Mouse (Mus musculus): ENCODE results near the gene Dus3l.

Dus3l gene

GRCm38 (mm10) chr17:56764474-56765354 lies at the start of gene Dus3l:
Dus3l (plus strand) TSS chr17:56764757.
- CTCF ChIA-PET = interaction anchor here (0.6 to 1.0 kb wide), 2 partner anchors 233 to 501 kb away, joined by 3 read pairs; partner anchors contain the start of gene Alkbh7

- CTCF ChIA-PET = interaction anchor here (0.6 kb wide), 1 partner anchor 105 kb away, joined by 4 read pairs; no protein-coding TSS in a partner anchor
Measured at GRCm38 (mm10) chr17:56715360-56715759, 49.2 kb upstream of the Dus3l start.

GRCm38 (mm10) chr17:56715914-56716654 lies 48.5 kb upstream of the Dus3l start:
- CTCF ChIA-PET = interaction anchor here (0.6 kb wide), 1 partner anchor 104 kb away, joined by 4 read pairs; no protein-coding TSS in a partner anchor

DNA sequence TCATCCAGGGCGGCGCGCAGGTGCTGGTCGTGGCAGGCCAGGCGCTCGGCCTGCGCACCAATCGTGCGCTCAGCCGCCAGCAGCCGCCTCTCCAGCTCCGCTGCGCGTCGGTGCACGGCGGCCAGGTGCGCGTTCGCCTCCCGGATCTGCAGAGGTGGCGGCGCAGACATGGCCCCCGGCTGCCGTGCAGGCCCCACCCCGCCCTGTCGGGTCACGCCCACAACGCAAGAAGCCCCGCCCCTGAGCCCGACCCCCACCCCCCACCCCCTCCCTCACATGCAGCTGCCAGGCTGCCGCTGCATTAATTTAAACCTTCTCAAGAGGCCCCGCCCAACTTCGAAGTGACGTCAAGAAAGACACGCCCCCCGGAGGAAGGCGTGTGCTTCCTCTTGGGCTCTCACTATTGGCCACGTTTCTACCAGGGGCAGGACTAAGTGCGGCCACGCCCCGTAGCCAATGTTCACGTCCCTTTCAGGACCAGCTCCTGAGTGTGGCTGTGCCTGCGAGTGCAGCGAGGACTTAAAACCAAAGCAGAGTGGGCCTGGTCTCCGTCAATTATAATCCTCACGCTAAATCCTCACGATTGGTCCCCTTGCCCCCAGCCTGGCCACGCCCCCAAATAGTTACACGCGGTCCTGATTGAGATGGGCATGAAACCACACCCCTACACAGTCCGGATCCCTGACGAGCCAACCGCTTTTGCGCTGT lies 47.7 kb upstream of the Dus3l start:
- CTCF ChIA-PET = interaction anchor here (0.6 kb wide), 1 partner anchor 48 kb away, joined by 5 read pairs; no protein-coding TSS in a partner anchor

DNA sequence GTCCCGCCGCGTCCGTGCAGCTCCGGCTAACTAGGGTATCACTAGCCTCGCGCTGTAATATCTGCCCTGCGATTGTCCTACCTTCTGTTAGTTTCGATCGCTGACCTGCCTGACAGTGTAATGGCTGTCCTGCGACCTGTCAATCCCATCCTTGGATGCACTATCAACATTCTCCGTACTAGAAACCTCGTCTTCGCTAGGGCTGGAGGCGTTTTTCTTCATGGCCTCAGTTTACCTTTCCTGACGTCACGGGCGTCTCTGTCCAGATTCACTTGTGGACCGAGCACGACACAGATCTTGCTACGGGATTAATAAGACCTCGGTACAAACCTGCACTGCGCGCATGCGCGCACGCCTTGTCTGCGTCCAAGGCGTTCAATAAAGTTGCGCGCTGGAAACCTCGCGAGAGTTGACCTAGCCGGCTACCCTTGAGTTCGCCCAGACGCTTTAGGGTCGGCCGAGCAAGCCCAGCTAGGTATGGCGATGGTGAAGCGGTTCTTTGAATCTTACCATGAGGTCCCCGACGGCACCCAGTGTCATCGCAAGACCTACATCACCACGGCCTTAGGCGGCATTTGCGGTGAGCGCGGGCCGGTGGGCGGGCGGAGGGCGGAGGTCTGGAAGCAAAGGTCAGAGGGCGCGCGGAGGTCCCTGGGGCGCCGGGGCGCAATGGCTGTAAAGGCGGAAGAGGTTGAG lies 47.0 kb upstream of the Dus3l start, which contains the start of the genes Ndufa11 and Vmac:
Gene Ndufa11 (plus strand): TSS at position 405 of the 696 bp plus-strand sequence.
Gene Vmac (minus strand): TSS at position 660 of the 696 bp plus-strand sequence.
- CTCF ChIA-PET = interaction anchor here (0.6 kb wide), 1 partner anchor 48 kb away, joined by 5 read pairs; no protein-coding TSS in a partner anchor

- CTCF ChIA-PET = no interaction called here
Measured at GRCm38 (mm10) chr17:56722441-56722840, 42.1 kb upstream of the Dus3l start.

DNA sequence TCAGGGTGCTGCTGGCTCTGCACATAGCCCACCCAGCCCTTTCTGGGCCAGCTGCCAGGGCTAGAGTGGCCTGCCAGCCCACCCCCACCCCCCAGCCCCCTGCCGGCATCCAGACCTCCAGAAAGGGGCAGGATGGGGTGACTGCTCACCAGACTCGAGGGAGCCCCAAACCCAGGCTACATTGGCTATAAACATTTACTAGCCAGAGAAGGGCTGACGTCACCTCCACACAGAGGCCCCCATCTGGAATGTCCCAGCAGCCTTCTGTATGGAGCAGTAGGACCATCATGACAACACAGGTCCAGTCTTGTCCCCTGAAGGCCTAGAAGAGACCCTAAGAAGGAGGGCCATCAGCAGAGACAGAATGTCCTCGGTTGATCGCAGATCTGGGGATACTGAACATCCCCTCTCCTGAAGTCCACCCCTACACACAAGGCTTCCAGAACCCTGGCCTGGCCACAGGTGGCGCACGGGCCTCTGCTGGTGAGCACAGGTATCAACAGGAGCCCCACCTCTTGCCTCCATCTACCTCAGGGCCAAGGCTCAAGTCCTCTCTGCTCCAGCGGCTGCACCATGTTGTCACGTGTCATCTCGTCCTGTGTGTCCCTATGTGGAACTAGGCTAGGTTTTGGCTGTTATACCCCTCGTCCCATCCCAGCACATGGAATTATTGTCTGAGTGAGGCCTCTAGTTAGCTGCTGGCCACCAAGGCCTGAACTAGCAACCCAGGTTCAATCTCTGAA lies 41.0 kb upstream of the Dus3l start:
- CTCF ChIA-PET = interaction anchor here (0.5 kb wide), 1 partner anchor 156 kb away, joined by 5 read pairs; no protein-coding TSS in a partner anchor

DNA sequence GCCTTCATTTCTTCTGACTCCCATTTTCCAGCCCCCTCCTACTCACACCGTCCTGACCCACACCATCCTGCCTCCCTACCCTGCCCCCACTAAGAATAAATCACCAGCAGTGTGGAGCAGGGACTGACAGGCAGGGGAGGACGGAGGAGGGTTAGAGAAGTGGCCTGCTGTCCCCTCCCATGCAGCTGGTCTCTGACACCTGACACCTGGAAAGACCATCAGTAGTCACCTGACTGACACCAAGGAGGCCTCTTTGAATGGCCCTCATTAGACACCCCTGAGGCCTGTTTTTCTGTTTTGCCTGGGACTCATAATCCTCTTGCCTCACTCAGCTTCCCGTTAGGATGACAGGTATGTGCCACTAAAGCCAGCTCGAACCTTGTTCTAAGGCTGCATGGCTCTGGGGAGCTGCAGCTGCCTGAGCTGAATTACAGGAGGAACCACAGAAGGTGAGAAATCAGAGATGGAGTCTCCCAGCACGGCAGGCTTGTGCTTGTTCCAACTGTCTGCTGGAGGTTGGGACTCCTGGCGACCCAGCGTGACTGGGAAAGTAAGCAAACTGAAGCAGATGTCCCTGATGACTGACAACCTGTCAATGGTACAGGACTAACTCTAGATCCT lies 37.4 kb upstream of the Dus3l start:
- CTCF ChIA-PET = no interaction called here

DNA sequence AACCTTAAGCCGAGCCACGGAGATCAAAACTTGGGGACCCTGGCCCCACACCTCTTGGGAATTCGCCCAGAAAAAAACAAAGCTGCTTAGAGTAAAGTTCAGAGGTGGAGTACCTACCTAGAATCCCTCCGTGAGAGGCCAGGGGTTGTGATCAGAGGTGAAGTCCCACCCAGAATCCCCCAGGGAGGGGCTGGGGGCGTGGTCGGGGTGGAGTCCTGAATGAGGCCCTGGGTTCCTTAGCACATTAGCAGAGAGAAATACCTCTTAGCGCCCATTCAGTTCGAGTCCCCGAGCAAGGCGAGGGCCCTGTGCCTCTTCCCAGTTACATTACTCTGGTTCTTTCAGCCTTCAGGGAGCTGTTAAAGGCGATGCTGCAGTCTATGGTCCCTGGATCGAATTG lies 36.9 kb upstream of the Dus3l start:
- CTCF ChIA-PET = no interaction called here

DNA sequence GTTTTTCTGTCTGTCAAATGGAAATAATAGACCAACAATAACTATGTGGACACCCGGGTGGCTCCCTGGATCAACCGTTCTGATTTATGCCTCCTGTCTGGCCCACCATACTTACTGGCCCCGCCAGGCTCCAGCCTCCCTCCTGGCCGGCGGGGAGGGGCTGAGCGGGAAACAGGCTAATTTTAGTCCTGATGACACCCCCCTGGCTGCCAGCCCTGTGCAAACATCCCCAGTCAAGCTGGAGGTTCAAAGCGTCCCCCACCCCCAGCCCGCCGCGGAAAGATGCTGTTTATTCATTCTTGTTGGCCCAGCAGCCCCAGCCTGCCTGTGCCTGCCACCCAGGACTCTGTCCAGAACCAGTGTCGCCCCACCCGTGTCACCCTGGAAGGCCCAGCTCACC lies 36.4 kb upstream of the Dus3l start:
- CTCF ChIA-PET = no interaction called here

GRCm38 (mm10) chr17:56729151-56729550 lies 35.4 kb upstream of the Dus3l start:
- CTCF ChIA-PET = no interaction called here

DNA sequence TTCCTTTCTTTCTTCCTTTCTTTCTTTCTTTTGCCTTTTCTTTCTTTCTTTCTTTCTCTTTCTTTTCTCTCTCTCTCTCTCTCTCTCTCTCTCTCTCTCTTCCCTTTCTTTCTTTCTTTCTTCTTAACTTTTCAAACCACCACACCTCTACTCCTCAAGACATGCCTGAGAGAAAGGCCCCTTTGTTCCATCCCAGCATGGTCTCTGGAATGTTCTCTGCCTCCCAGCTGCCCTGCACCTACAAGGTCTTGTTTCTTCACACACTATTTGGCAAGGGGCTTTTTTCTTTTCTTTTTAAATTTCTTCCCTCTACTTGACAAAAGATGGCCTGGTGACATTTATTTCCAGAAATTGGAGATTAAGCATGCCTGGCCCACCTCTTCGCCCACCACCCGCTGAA lies 34.9 kb upstream of the Dus3l start:
- CTCF ChIA-PET = interaction anchor here (0.7 kb wide), 1 partner anchor 311 kb away, joined by 18 read pairs; no protein-coding TSS in a partner anchor

DNA sequence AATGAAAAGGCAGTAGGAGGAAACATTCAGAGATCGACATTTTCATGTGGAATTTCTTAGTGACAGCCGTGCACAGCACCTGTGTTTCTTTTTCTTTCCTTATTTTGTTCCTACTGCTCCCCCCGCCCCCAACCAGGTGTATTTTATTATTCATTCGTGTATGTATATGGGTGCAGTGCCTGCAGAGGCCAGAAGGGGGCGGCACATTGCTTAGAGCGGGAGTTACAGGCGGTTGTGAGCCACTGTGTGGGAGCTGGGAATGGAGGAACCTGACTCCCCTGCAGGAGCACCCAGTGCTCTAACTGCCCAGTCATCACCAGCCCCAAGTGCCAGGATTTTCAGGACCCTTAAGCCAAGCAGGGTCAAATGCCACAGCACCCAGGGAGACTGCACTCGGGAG lies 28.0 kb upstream of the Dus3l start:
- CTCF ChIA-PET = no interaction called here

DNA sequence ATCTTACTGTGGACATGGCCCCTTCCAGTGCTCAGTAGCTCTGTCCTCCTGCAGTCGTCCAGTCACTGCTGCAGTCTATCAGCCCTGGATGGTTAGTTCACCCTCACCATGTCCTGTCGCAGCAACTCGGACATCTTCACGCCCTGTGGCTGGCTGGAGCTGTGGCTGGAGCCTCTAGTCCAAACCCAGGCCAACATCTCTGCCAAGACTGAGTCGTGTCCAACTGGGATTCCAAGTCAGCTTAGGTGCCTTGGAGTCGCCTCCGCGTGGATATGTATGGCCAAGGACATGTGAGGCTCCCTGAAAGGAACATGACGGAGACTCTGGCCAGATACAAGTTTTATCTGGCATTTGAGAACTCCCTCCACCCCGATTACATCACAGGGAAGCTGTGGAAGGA lies 26.3 kb upstream of the Dus3l start:
- CTCF ChIA-PET = no interaction called here

DNA sequence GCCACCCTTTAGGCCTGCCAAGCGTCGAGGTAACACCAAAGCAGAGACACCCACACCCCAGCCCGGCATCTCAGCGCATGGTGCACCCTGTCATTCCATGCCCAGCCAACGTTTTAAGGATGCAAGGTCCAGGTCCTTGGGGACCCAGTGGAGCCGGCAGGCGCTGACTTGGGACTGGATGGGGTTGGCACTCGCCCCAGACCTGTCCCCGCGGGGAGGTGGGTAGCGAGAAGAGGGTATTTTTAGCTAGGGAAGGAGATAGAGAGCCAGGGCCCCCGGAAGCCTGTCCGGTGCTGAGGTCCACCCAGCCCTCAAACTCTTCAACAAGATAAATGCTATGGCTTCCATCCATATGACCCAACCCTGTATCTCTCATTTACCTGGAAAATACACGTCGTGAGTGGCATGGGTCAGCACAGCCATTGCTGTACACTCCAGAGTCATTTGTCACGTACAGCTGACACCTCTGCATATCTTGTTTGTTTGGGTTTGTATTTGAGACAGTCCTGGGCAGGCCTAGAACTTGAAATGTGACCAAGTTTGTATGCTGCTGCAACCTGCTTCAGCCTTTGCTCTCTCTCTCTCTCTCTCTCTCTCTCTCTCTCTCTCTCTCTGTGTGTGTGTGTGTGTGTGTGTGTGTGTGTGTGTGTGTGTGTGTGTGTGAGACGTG lies 24.3 kb upstream of the Dus3l start:
- CTCF ChIA-PET = no interaction called here

DNA sequence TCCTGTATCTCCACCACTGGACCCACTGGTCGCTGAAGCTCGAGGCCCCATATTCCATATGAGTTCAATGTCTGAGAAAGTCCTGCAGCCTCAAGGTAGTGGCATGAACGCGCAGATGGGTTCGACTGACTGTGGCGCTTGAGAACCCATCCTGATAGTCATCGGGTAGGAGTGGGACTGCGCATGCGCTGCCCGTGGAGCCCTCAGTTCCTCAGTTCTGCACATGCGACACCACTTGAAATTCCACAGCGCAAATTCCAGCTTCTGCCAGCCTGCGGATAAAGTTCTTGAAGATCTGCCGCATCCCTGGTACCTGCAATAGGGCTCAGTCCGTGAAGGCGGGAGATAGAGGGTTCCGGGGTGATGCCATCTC lies 23.8 kb upstream of the Dus3l start:
- CTCF ChIA-PET = no interaction called here

DNA sequence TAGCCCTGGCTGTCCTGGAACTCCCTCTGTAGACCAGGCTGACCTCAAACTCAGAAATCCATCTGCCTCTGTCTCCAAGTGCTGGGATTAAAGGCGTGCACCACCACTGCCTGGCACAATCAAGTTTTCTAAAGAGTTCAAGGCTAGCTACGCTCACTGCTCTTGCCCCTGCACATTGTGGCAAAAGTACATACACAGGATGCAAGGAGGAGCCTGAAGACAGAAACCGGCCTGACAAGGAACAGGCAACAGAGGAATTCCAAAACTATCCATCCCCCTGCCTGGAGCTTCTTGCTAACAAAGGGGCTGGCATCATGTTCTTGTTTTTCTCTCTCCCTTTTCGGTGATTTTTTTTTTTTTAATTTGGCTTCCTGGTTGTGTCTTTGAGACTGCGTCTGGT lies 20.4 kb upstream of the Dus3l start:
- CTCF ChIA-PET = no interaction called here

DNA sequence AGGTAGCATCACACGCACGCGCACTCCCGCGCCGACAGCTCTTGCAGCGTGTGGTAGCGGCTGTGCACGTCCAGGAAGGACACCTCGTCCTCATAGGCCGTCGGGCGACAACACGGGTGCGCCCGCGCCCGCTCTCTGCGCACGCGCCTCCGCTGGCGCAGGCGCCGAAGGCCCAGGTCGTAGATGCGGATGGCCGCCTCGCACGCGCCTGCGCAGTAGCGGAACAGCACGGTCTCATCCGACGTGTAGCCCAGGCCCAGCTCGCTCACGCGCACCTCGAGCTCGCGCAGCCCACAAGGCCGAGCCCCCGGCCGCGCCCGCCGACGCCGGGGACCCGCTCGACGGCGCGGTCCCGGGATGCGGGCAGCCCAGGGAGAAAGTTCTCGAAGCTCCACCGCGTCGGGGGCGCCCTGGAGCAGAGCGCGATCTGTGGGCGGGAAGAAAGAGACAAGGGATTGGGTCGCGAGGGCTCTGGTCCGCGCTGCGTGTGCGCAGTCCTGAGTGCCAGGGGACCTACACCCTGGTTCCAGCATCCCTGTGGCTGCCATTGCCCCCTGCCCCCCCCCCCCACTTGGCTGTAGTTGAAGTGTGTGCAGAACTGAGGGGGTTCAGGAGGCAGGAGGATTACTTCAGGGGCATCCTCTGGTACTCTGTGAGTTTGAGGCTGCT lies 13.0 kb upstream of the Dus3l start:
- CTCF ChIA-PET = no interaction called here

GRCm38 (mm10) chr17:56753452-56753851 lies 11.1 kb upstream of the Dus3l start:
- CTCF ChIA-PET = no interaction called here
